Mouse (Mus musculus): ENCODE data around the gene Tm4sf5.

- TF ChIP-seq CTCF (IDR thresholded peaks at IDR 0.05; ENCODE audit: low read depth) (no peak), EP300 (IDR thresholded peaks at IDR 0.05; ENCODE audit: low read depth) (no peak)
These were observed 21.2 kb downstream of the Tm4sf5 start for GRCm38 (mm10) chr11:70526211-70526610.

Data from liver, embryonic 14.5 days (tissue).